Mouse (Mus musculus) kidney, adult 2 months (tissue): Measurements from ENCODE around the gene Lrrk1. TPM values are rescaled to one million over a fixed set of nuclear protein-coding genes. Genes with fewer than 3 reads are reported as not detected.

Experiments
- DNase-seq: peaks from one replicate; pipeline ENCODE4 v3.0.0; 2021
- H3K27ac ChIP-seq: fragments of 200-500 bp; 2 replicates; pipeline ENCODE4 v1.5.1; 2012; ENCODE audit warnings: low read depth, low read length, control low read depth, inconsistent platforms; ENCODE audit not compliant: insufficient read depth
- H3K27me3 ChIP-seq: fragments of 200-500 bp; replicated peaks from 2 replicates; pipeline ENCODE4 v1.6.1; 2012; ENCODE audit warnings: mild to moderate bottlenecking, moderate library complexity, low read length, inconsistent platforms; ENCODE audit not compliant: control insufficient read depth, insufficient read depth
- H3K36me3 ChIP-seq: fragments of 200-500 bp; 2 replicates; pipeline ENCODE4 v1.6.1; 2012; ENCODE audit warnings: mild to moderate bottlenecking, moderate library complexity, low read length, inconsistent platforms; ENCODE audit not compliant: control insufficient read depth, insufficient read depth
- H3K4me1 ChIP-seq: fragments of 200-500 bp; 2 replicates; pipeline ENCODE4 v1.6.1; 2011; ENCODE audit warnings: low read length; ENCODE audit not compliant: control insufficient read depth, insufficient read depth
- H3K4me3 ChIP-seq: fragments of 200-500 bp; 2 replicates; pipeline ENCODE4 v1.5.1; 2011; ENCODE audit warnings: mild to moderate bottlenecking, low read depth, low read length, control low read depth; ENCODE audit not compliant: insufficient read depth
- CTCF ChIP-seq: fragments of 200-500 bp; conservative IDR thresholded peaks from 2 replicates; pipeline ENCODE4 v1.5.1; 2011; ENCODE audit warnings: low read depth, mild to moderate bottlenecking, control low read depth, low read length, moderate library complexity, mixed read lengths; ENCODE audit not compliant: insufficient read depth, insufficient read length
- POLR2A ChIP-seq: fragments of 200-500 bp; IDR thresholded peaks from one replicate; pipeline ENCODE4 v1.6.1; 2011; ENCODE audit warnings: low read depth, low read length, control low read depth
- WGBS: fragments of 180-500 bp; shearing (Covaris S2); methylation state at CpG from one replicate; pipeline ENCODE4 v1.1.7; 2018; 5-methylcytosine and 5-hydroxymethylcytosine counted together
- polyA plus RNA-seq: library from polyadenylated mRNA; depleted of rRNA; stranded (reverse); fragments of >200 nt; gene quantifications from 2 replicates; pipeline ENCODE4 v1.2.3, GENCODE M21; 2012; rRNA removed

Gene Lrrk1
- polyA plus RNA-seq, 1 experiment = 17.3 TPM

DNA sequence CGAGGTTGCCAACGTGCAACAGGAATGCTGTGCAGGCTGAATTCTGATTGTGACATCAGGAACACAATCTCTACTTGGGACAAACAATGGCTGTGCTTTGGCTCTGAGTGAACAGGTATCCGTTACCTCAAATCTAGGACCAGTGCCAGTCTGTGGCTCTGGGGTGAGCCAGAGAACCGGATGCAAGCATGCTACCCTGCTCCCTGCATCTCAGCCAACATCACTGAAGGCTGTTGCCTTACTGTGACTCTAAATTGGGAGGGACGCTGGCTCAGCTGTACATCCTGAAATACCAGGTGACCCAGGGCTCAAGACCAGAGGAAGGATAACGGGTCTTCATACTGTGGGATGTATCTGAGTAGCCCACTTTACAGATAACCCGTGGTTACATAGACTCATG is 208.4 kb downstream of the Lrrk1 start:
- TF ChIP-seq CTCF (no peak), POLR2A (no peak)
- DNase-seq = no peak

DNA sequence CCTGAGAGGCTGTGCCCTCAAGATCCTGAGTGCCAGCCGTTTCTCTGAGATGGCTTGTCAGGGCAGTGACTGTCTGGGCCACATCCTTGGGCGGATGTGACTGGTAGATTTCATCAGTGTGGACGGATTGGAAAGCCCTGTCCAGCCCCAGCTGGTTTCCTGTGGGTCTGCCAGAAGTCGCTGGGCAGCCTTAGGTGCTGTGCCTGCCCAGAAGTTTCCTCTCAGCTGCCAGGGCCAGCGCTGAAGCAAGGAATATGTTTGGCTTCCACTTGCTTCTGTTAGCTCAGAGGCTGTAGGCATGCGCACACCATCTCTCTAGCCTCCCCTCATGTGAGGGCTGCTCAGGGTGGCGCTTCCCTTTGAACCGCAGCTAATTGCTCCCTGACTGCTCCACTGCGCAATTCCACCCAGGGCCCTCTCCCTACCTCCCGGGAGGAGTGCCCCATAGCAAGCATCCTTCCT is 209.0 kb downstream of the Lrrk1 start:
- no peak for DNase-seq
- Histone ChIP-seq H3K4me3 (no peak overlapping the region), H3K27ac (no peak overlapping the region), H3K27me3 (no peaks in the 10 kb centered on the region), H3K36me3 (no peaks in the 10 kb centered on the region), H3K4me1 (no peaks in the 10 kb centered on the region)
- 22% methylated on average over 10 of the region's 10 CpGs for WGBS
- TF ChIP-seq CTCF (no peak), POLR2A (no peak)

More for the DNA sequence above, 208.4 kb downstream of the Lrrk1 start:
- Histone ChIP-seq H3K36me3 (no peaks in the 10 kb centered on the region), H3K27me3 (no peaks in the 10 kb centered on the region), H3K4me1 (no peaks in the 10 kb centered on the region), H3K4me3 (no peak overlapping the region), H3K27ac (no peak overlapping the region)
- 69% methylated on average over 7 of the region's 7 CpGs for WGBS

DNA sequence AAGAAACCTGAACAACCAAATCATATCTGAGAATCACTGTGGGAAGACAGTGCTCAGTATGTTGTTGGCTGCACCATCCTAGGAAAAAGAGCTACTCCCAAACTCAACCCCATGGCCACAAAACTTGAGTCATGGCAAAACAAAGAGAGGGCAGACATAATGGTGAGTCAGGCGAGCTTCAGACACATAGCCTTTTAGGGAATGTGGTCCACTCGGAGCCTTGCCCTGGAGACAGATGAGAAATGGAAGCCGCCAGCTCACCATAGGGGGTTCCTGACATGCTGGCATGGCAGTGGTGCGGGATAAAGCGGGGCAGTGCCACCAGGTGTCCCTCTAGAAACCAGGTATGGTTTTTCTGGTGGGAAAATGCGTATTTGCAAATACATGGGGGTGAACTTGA is 210.0 kb downstream of the Lrrk1 start:
- no peak for DNase-seq
- TF ChIP-seq POLR2A (no peak), CTCF (no peak)
- Histone ChIP-seq H3K27ac (no peak overlapping the region), H3K4me3 (no peak overlapping the region), H3K36me3 (no peaks in the 10 kb centered on the region), H3K4me1 (no peaks in the 10 kb centered on the region), H3K27me3 (no peaks in the 10 kb centered on the region)
- 96% methylated on average over 6 of the region's 6 CpGs for WGBS

DNA sequence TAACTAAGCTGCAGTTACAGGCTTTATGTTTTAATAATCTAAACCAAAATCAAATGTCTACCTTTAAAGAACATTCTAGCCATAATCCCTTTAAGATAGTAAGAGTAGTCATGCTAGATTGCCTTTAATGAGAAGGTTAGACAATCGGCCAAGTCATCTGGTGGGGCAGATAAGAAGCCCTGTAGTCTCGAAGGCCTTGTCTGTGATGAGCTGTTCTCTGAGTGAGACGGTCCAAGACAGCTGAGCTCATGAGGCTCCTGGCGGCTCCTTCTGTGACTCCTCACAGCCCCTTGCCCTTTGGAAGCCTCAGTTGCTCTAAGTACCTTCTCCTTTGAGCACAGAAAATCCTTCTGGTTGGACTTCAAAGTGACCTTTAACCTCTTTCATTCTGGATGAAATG is 211.2 kb downstream of the Lrrk1 start:
- WGBS = 75% methylated on average over 4 of the region's 4 CpGs
- H3K36me3 ChIP-seq = peaks cover 3% of the 10 kb centered on the region; the same call in 1 of the 2 replicates
- no peak for DNase-seq
- H3K4me1 ChIP-seq = no peaks in the 10 kb centered on the region
- H3K27ac ChIP-seq = no peak overlapping the region
- TF ChIP-seq CTCF (no peak), POLR2A (no peak)
- no peak overlapping the region for H3K4me3 ChIP-seq
- H3K27me3 ChIP-seq = no peaks in the 10 kb centered on the region

Other genes starting within 250 kb of the Lrrk1 start
- not detected in 2 replicates for gene Gm10974, start 22.4 kb downstream of the Lrrk1 start, polyA plus RNA-seq
- gene Aldh1a3, start 39.2 kb upstream of the Lrrk1 start, polyA plus RNA-seq = 8.2 and 10.7 TPM in 2 replicates